Mouse (Mus musculus) brain, embryonic 14.5 days (tissue): ENCODE results near the gene Mthfd1l.

Source experiments
- CTCF ChIP-seq: fragments of 200-500 bp; IDR thresholded peaks from 2 replicates; pipeline ENCODE4 v1.5.1; 2012; ENCODE audit warnings: inconsistent platforms, mild to moderate bottlenecking, moderate library complexity, borderline replicate concordance; ENCODE audit not compliant: insufficient read depth, insufficient read length; ENCODE audit errors: extremely low read depth
- POLR2A ChIP-seq: fragments of 200-500 bp; IDR thresholded peaks from 2 replicates; pipeline ENCODE4 v1.6.1; 2012; ENCODE audit warnings: mild to moderate bottlenecking, inconsistent platforms, borderline replicate concordance; ENCODE audit not compliant: poor library complexity, insufficient read depth, insufficient read length, severe bottlenecking; ENCODE audit errors: extremely low read depth

GRCm38 (mm10) chr10:4199926-4200325 lies 227.0 kb downstream of the Mthfd1l start:
- TF ChIP-seq CTCF (no peak), POLR2A (no peak)
